Mouse (Mus musculus): ENCODE data around the gene Heatr1. TPM values are rescaled to one million over a fixed set of nuclear protein-coding genes. Genes with fewer than 3 reads are reported as not detected.

Heatr1 gene
- polyA plus RNA-seq (2014; fragmentation: Nextera tagmentation; extraction: Ambion mirVana), result 35.9 and 38.7 TPM in 2 replicates

DNA sequence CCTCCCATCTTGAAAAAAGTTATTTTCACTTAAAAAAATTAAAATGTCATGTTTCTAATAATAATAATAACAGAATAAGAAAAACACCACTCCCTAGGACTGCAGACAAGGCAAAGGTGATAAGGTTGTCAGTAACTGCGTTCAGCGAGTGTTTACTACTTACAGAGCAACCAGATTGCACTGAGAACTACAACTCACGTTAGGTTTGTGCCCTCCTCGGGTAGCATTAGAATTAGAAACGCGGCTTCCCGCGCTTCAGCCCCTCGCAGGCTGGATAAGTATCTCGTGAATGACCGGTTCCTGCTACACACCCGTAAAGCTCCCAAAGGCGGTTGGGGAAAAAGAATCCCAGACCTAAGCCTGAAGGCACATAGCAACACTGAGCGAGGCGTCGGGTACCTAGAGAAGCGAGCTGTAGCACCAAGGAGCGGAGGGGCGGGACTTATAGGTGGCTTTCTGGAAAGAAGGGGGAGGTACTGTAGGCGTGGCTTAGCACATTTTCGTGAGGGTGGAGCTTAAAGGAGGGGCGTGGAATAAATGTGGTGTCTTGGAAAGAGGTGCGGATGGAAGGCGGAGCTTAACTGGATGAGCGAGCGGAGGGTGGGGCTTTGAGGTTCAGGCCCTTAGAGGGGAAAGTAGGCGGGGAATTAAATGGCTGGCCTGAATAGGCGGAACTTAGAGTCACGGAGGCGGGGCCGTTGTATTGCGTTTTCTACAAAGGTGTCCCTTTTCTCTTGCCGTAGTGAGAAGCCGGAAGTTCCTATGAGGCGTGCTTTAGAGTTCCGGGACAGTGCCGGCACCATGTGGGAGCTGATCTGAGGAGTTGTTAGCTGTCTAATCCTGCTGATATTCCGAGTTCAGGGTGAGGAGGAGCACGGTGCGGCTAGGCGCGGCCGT is at the start of gene Heatr1:
TSS of gene Heatr1 (plus strand) at position 419 of the 897 bp plus-strand sequence.
- DNase-seq (ENCODE audit: low spot score), result peak; percentile 95
- Histone ChIP-seq H3K4me3 (ENCODE audit: low read depth, low read length) (peak within 1 kb of the TSS; percentile 72), H3K27ac (ENCODE audit: low read depth, low read length) (no peak within 1 kb of the TSS), H3K36me3 (ENCODE audit: control insufficient read depth, insufficient read depth, low read length) (no peaks in the 10 kb centered on the region), H3K4me1 (ENCODE audit: control insufficient read depth, insufficient read depth, low read length) (no peaks in the 10 kb centered on the region; the same call in 1 of the 2 replicates), H3K4me2 (ENCODE audit: low read depth) (peak within 1 kb of the TSS; percentile 50), H3K9me3 (ENCODE audit: control insufficient read depth, low read length) (no peaks in the 10 kb centered on the region), H3K27me3 (ENCODE audit: control insufficient read depth, insufficient read depth, low read length) (0 out of 2 replicates have a peak, but pooled peaks cover 4% of the 10 kb centered on the region), H3K9ac (ENCODE audit: low read length) (peak within 1 kb of the TSS; percentile 44)
- peak; percentile 96 for ATAC-seq (ENCODE audit: insufficient read depth, low FRiP score, low TSS enrichment)
- WGBS, result under 1% methylated on average over 43 of the region's 43 CpGs

DNA sequence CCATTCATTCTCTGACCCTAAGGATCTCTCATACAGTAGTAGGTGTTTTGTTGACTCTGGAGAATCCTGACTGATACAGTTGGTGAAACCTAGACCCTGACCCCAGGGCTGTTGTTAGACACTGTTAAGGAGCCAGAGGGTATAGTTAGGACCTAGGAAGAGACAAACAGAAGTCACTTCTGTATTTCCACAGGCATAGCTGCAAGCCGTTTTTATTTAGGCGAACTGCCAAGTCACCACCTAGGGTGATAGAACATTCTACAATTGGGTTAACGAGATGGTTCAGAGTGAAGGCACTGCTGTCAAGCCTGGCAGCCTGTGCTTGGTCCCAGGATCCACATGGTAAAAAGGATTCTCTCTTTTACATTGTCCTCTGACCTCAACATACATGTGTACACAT is 48.0 kb upstream of the Heatr1 start:
- Histone ChIP-seq H3K4me3 (ENCODE audit: low read depth, low read length) (no peak overlapping the region), H3K9me3 (ENCODE audit: control insufficient read depth, low read length) (no peaks in the 10 kb centered on the region), H3K36me3 (ENCODE audit: control insufficient read depth, insufficient read depth, low read length) (no peaks in the 10 kb centered on the region), H3K4me1 (ENCODE audit: control insufficient read depth, insufficient read depth, low read length) (no peaks in the 10 kb centered on the region), H3K27me3 (ENCODE audit: control insufficient read depth, insufficient read depth, low read length) (no peaks in the 10 kb centered on the region), H3K27ac (ENCODE audit: low read depth, low read length) (no peak overlapping the region), H3K4me2 (ENCODE audit: low read depth) (no peak overlapping the region), H3K9ac (ENCODE audit: low read length) (no peak overlapping the region)
- WGBS, result 88% methylated on average over 3 of the region's 3 CpGs
- no peak for DNase-seq (ENCODE audit: low spot score)
- ATAC-seq (ENCODE audit: insufficient read depth, low FRiP score, low TSS enrichment), result no peak

DNA sequence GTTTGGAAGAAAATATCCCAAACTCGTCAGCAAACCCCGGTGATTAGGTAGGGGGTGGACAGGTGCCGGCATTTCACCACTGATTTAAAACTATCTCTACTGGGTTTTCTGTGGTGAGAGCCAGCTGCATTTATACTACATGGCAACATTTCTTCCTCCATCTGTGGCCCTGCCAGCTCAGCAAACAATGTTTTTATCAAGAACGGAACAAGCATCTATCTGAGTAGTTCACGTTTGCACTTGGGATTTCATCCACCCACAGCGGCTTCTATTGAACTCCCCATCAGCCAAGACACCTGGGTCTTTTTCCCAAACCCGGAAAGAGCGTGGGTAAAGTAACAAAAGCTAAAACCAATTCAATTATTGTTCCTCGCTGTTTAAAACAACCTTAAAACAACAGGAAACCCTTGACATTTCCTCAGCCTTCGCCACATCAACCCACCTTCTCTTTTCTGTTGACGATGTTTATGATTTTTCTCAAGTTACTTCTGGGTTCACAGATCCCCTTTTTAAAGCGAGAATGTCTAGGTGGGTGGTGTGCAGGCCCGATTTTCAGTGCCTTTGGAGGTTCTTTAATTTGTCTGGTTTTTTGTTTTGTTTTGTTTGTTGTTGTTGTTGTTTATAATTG is 45.5 kb upstream of the Heatr1 start:
- Histone ChIP-seq H3K9me3 (ENCODE audit: control insufficient read depth, low read length) (no peaks in the 10 kb centered on the region), H3K27ac (ENCODE audit: low read depth, low read length) (no peak overlapping the region), H3K36me3 (ENCODE audit: control insufficient read depth, insufficient read depth, low read length) (no peaks in the 10 kb centered on the region), H3K4me2 (ENCODE audit: low read depth) (no peak overlapping the region), H3K4me1 (ENCODE audit: control insufficient read depth, insufficient read depth, low read length) (no peaks in the 10 kb centered on the region), H3K4me3 (ENCODE audit: low read depth, low read length) (no peak overlapping the region), H3K9ac (ENCODE audit: low read length) (no peak overlapping the region), H3K27me3 (ENCODE audit: control insufficient read depth, insufficient read depth, low read length) (no peaks in the 10 kb centered on the region)
- DNase-seq (ENCODE audit: low spot score) (no peak), ATAC-seq (ENCODE audit: insufficient read depth, low FRiP score, low TSS enrichment) (no peak)
- 83% methylated on average over 13 of the region's 13 CpGs for WGBS

DNA sequence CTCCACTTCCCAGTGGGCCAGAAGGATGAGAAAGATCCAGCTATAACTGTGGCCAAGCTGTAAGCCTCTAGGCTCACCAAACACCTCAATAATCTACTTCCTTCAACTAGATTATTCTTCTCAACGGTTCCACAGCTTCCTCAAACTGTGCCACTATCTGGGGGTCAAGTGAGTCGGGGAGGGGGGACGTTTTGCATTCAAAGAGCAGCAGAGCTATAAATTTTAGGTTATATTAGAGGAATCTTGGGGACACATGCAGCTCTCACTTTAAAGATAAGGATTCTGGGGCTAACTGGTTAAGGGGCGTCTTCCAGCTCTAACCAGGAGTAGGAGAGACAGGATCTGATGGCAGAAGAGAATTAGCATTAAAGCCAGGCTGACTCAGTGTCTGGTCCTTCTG is 38.6 kb upstream of the Heatr1 start:
- H3K4me1 ChIP-seq (ENCODE audit: control insufficient read depth, insufficient read depth, low read length), result no peaks in the 10 kb centered on the region
- no peak overlapping the region for H3K4me2 ChIP-seq (ENCODE audit: low read depth)
- H3K9ac ChIP-seq (ENCODE audit: low read length), result no peak overlapping the region
- H3K9me3 ChIP-seq (ENCODE audit: control insufficient read depth, low read length), result no peaks in the 10 kb centered on the region
- H3K4me3 ChIP-seq (ENCODE audit: low read depth, low read length), result no peak overlapping the region
- H3K36me3 ChIP-seq (ENCODE audit: control insufficient read depth, insufficient read depth, low read length), result no peaks in the 10 kb centered on the region
- WGBS, result 70% methylated on average over 4 of the region's 4 CpGs
- no peak overlapping the region for H3K27ac ChIP-seq (ENCODE audit: low read depth, low read length)
- no peaks in the 10 kb centered on the region for H3K27me3 ChIP-seq (ENCODE audit: control insufficient read depth, insufficient read depth, low read length)
- DNase-seq (ENCODE audit: low spot score) (no peak), ATAC-seq (ENCODE audit: insufficient read depth, low FRiP score, low TSS enrichment) (no peak)

DNA sequence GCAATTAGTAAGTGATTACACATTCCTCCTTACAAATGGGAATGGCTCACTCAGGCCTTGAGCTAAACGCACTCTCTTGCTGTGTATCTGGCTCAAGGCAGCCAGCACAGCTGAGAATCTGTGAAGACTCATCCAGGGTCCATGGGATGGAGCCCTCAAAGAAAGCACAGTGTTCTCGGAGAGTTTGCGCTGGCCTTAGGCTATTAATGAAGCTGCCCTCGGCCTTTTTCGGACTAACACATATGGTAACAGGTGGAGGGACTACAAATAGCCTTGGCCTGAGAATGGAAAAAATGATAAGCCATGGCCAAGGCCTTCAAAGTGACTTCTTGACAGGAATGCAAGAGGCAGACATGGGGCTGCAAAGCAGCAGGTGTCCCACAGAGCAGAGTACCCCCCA is 37.3 kb upstream of the Heatr1 start:
- WGBS, result 78% methylated on average over 5 of the region's 5 CpGs
- H3K27me3 ChIP-seq (ENCODE audit: control insufficient read depth, insufficient read depth, low read length), result no peaks in the 10 kb centered on the region
- H3K9ac ChIP-seq (ENCODE audit: low read length), result no peak overlapping the region
- ATAC-seq (ENCODE audit: insufficient read depth, low FRiP score, low TSS enrichment), result no peak
- H3K4me2 ChIP-seq (ENCODE audit: low read depth), result no peak overlapping the region
- no peaks in the 10 kb centered on the region for H3K36me3 ChIP-seq (ENCODE audit: control insufficient read depth, insufficient read depth, low read length)
- no peak for DNase-seq (ENCODE audit: low spot score)
- no peaks in the 10 kb centered on the region for H3K9me3 ChIP-seq (ENCODE audit: control insufficient read depth, low read length)
- no peak overlapping the region for H3K4me3 ChIP-seq (ENCODE audit: low read depth, low read length)
- no peak overlapping the region for H3K27ac ChIP-seq (ENCODE audit: low read depth, low read length)
- H3K4me1 ChIP-seq (ENCODE audit: control insufficient read depth, insufficient read depth, low read length), result no peaks in the 10 kb centered on the region

DNA sequence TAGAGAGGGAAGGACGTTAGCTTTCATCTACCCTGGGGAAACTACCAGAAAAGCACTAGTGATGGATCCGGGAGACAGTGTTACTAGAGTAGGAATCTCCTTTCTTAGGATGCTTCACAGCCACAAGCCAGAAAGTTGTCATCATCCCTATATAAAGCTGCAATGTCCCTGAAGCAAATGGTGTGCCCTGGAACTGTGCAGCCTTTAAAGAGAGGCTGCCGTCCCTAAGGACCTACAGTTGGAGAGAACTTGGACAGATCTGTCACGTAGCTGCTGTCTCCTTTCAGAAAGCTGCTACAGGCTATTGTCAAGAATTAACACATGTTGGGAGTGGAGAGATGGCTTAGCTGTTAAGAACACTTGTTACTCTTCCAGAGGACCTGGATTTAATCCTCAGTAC is 33.3 kb upstream of the Heatr1 start:
- no peak for DNase-seq (ENCODE audit: low spot score)
- Histone ChIP-seq H3K9me3 (ENCODE audit: control insufficient read depth, low read length) (no peaks in the 10 kb centered on the region), H3K27me3 (ENCODE audit: control insufficient read depth, insufficient read depth, low read length) (no peaks in the 10 kb centered on the region), H3K9ac (ENCODE audit: low read length) (no peak overlapping the region), H3K4me3 (ENCODE audit: low read depth, low read length) (no peak overlapping the region), H3K27ac (ENCODE audit: low read depth, low read length) (no peak overlapping the region), H3K36me3 (ENCODE audit: control insufficient read depth, insufficient read depth, low read length) (no peaks in the 10 kb centered on the region), H3K4me1 (ENCODE audit: control insufficient read depth, insufficient read depth, low read length) (no peaks in the 10 kb centered on the region), H3K4me2 (ENCODE audit: low read depth) (no peak overlapping the region)
- WGBS, result 78% methylated on average over 4 of the region's 4 CpGs
- no peak for ATAC-seq (ENCODE audit: insufficient read depth, low FRiP score, low TSS enrichment)

DNA sequence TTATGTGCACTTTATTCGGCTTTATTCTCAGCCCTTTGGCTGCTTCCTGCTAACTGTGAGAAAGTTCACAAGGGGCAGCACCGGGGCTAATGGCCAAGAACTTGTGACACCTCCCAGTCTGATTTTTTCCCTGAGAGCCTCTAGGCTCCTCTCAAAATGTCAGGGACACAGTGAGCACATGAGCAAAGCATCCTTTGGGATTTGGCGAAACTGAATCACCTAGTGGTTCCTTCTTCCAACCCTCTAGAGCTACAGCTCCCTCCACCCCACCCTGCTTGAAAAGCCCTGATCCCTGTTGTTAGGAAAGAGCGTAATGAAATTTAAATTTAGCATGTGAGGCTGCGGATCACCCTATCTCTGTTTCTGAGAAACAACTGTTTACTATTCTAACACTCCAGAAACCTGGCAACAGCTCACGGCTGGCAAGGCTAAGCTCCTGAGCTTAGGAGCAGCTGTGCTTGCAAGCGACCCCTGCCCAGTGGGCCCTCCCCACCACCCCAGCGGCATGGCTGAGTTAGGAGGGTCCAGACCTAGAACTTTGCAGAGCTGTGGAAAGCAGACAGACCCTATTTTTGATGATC is 25.7 kb upstream of the Heatr1 start:
- no peaks in the 10 kb centered on the region for H3K27me3 ChIP-seq (ENCODE audit: control insufficient read depth, insufficient read depth, low read length)

DNA sequence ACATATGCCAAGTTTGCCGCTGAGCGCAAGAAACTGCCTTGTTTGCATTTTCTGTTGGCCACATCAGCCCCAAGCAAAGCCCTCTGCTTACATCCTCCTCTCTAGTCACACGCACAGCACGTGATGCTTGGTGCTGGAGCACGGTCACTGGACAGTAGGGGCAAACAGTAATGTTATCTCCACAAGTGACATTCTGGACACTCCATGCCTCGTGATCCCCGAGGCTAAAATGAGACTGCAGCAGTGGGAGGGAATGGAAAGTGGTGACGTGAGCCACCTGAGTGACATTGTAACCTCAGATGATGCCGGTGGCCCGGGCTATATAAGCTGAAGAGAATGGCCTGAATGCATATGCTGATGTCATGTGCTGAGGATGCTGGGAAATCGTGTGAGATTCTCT is 24.9 kb upstream of the Heatr1 start:
- no peak overlapping the region for H3K4me3 ChIP-seq (ENCODE audit: low read depth, low read length)
- whole genome bisulfite sequencing, result 86% methylated on average over 11 of the region's 11 CpGs
- DNase-seq (ENCODE audit: low spot score) (no peak), ATAC-seq (ENCODE audit: insufficient read depth, low FRiP score, low TSS enrichment) (no peak)
- H3K9ac ChIP-seq (ENCODE audit: low read length), result no peak overlapping the region
- H3K4me2 ChIP-seq (ENCODE audit: low read depth), result no peak overlapping the region
- no peaks in the 10 kb centered on the region for H3K36me3 ChIP-seq (ENCODE audit: control insufficient read depth, insufficient read depth, low read length)
- H3K4me1 ChIP-seq (ENCODE audit: control insufficient read depth, insufficient read depth, low read length), result no peaks in the 10 kb centered on the region
- H3K9me3 ChIP-seq (ENCODE audit: control insufficient read depth, low read length), result no peaks in the 10 kb centered on the region
- H3K27me3 ChIP-seq (ENCODE audit: control insufficient read depth, insufficient read depth, low read length), result no peaks in the 10 kb centered on the region
- no peak overlapping the region for H3K27ac ChIP-seq (ENCODE audit: low read depth, low read length)

More for the DNA sequence above, 25.7 kb upstream of the Heatr1 start:
- H3K9me3 ChIP-seq (ENCODE audit: control insufficient read depth, low read length), result no peaks in the 10 kb centered on the region
- no peak overlapping the region for H3K4me2 ChIP-seq (ENCODE audit: low read depth)
- no peak overlapping the region for H3K4me3 ChIP-seq (ENCODE audit: low read depth, low read length)
- no peak overlapping the region for H3K27ac ChIP-seq (ENCODE audit: low read depth, low read length)
- DNase-seq (ENCODE audit: low spot score) (no peak), ATAC-seq (ENCODE audit: insufficient read depth, low FRiP score, low TSS enrichment) (no peak)
- H3K36me3 ChIP-seq (ENCODE audit: control insufficient read depth, insufficient read depth, low read length), result no peaks in the 10 kb centered on the region
- H3K9ac ChIP-seq (ENCODE audit: low read length), result no peak overlapping the region
- no peaks in the 10 kb centered on the region for H3K4me1 ChIP-seq (ENCODE audit: control insufficient read depth, insufficient read depth, low read length)
- 63% methylated on average over 8 of the region's 8 CpGs for WGBS

All from neural tube, embryonic 11.5 days (tissue).